Mouse (Mus musculus): ENCODE results near the gene Vmn2r60.
"Not testable (repeated sequence)": the region's sequence is repeated elsewhere in the genome, so short reads cannot be mapped to it uniquely, and the experiment has no call there.

Vmn2r60 gene

DNA sequence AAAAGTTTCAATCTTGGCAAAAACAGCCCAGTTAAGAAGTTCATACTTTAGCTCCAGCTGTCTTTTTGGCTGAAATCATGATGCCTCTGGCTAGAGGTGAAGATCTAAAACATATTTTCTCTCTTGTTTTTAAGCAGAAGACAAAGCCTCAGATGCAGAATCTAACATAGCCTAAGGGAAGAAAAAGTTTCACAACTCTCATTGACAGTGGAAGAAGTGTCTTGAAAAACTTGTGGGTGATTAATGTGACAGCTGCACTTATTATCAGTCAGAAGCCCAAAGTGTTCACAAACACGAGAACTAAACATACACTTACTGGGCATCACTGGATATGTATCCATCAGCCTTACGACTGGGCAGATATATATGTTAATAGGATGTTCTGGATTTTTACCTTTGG lies at the start of gene Vmn2r60:
Vmn2r60 (plus strand) TSS at position 301 of the 400 bp plus-strand sequence.
- DNase-seq, result no peak

DNA sequence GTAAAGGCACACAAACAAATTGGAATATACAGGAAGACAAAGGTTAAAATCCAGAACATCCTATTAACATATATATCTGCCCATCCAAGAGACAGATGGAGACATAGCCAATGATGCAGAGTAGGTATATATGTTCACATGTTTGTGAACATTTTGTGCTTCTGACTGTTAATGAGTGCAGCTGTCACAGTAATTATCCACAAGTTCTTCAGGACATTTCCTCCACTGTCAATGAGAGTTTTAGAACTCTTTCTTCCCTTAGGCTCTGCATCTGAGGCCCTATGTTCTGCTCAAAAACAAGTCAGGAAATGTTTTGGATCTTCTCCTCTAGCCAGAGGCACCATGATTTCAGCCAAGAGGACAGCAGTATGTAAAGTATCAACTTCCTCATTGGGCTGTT lies 48.6 kb upstream of the Vmn2r60 start, which contains the start of gene Vmn2r59:
Vmn2r59 (minus strand) TSS at position 101 of the 400 bp plus-strand sequence.
- no peak for DNase-seq

DNA sequence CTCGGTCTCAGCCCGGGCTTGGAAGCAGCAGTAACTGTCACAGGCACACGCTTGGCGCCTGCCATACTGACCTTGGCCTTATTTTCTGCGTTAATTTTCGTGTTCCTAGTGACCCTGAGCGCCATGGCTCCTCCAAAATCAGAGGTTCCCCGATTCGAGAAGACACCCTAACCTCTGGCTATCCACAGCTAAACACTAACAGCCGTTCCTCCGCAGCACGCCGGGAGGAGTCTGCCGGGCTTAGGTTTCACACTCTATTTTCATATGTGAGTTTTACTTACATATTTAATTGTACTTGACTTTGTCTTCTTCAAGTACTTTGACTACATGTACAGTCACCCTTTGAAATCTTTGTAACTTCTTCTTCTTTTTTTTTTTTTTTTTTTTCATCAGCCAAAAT lies 509 bp upstream of the Vmn2r60 start:
- not testable (repeated sequence) for DNase-seq
